Mouse (Mus musculus) gastrocnemius, postnatal 14 days (tissue): ENCODE measurements at regions not wholly inside any gene's neighbourhood (a gene's known extent, or its start where the extent isn't known, plus 50 kb on each side); places are given as distances from the start of the nearest gene placed in this dataset.
A peak's percentile ranks its signal among the peaks of the same experiment; 100 is the strongest.

Experiments
- DNase-seq: peaks from one replicate; pipeline ENCODE4 v3.0.0; 2021; ENCODE audit warnings: mixed read lengths
- intact Hi-C: fragments of 180-260 bp; cut with DNase I; formaldehyde crosslinking; loops from one replicate; pipeline ENCODE4 v1.15.1; 2025; ENCODE audit warnings: low total_unique reads

- intact Hi-C loops: no loop called here
- no peak for DNase-seq
Observed at GRCm38 (mm10) chr12:13106931-13107330, 142.1 kb downstream of the Ddx1 start.

- no peak for DNase-seq
- intact Hi-C loops: no loop called here
Observed at GRCm38 (mm10) chr12:13100505-13101354, 148.3 kb downstream of the Ddx1 start.

GRCm38 (mm10) chr12:13094111-13094851, 152.6 kb upstream of the Mycn start:
- intact Hi-C loops: no loop called here
- DNase-seq: no peak

- DNase-seq: no peak
- intact Hi-C loops: no loop called here
Observed at GRCm38 (mm10) chr12:13085951-13086350, 144.2 kb upstream of the Mycn start.

- intact Hi-C loops: no loop called here
- no peak for DNase-seq
Observed at GRCm38 (mm10) chr12:13085484-13085883, 143.8 kb upstream of the Mycn start.

- intact Hi-C loops: no loop called here
- DNase-seq: no peak
Observed at GRCm38 (mm10) chr12:13083337-13084054, 141.8 kb upstream of the Mycn start.

- no peak for DNase-seq
- intact Hi-C loops: no loop called here
Observed at GRCm38 (mm10) chr12:13080791-13081190, 139.1 kb upstream of the Mycn start.

- DNase-seq: no peak
- intact Hi-C loops: no loop called here
Observed at GRCm38 (mm10) chr12:13079832-13080231, 138.1 kb upstream of the Mycn start.

- DNase-seq: no peak
- intact Hi-C loops: no loop called here
Observed at GRCm38 (mm10) chr12:13077689-13078088, 136.0 kb upstream of the Mycn start.

GRCm38 (mm10) chr12:13076699-13077287, 135.1 kb upstream of the Mycn start:
- intact Hi-C loops: no loop called here

GRCm38 (mm10) chr12:13073126-13073886, 131.6 kb upstream of the Mycn start:
- DNase-seq: no peak
- intact Hi-C loops: no loop called here

More at GRCm38 (mm10) chr12:13076699-13077287, 135.1 kb upstream of the Mycn start:
- no peak for DNase-seq

GRCm38 (mm10) chr12:13067295-13067694, 125.6 kb upstream of the Mycn start:
- no peak for DNase-seq
- intact Hi-C loops: no loop called here

- no peak for DNase-seq
- intact Hi-C loops: no loop called here
Observed at GRCm38 (mm10) chr12:13066604-13067181, 125.0 kb upstream of the Mycn start.

- DNase-seq: no peak
- intact Hi-C loops: no loop called here
Observed at GRCm38 (mm10) chr12:13059473-13059872, 117.8 kb upstream of the Mycn start.

- intact Hi-C loops: no loop called here
- no peak for DNase-seq
Observed at GRCm38 (mm10) chr12:13056246-13056645, 114.5 kb upstream of the Mycn start.

- no peak for DNase-seq
- intact Hi-C loops: no loop called here
Observed at GRCm38 (mm10) chr12:13054611-13055010, 112.9 kb upstream of the Mycn start.

GRCm38 (mm10) chr12:13053746-13054145, 112.0 kb upstream of the Mycn start:
- intact Hi-C loops: no loop called here
- DNase-seq: no peak

GRCm38 (mm10) chr12:13052845-13053623, 111.3 kb upstream of the Mycn start:
- DNase-seq: peak; percentile 18
- intact Hi-C loops: no loop called here
